Mouse (Mus musculus): ENCODE measurements around the gene Gtpbp1. TPM values are rescaled to one million over a fixed set of nuclear protein-coding genes. Genes with fewer than 3 reads are reported as not detected.

Gene Gtpbp1
- total RNA-seq, 4 experiments from 2014 or later, result 24.8 to 31.0 (median 29.0) TPM

DNA sequence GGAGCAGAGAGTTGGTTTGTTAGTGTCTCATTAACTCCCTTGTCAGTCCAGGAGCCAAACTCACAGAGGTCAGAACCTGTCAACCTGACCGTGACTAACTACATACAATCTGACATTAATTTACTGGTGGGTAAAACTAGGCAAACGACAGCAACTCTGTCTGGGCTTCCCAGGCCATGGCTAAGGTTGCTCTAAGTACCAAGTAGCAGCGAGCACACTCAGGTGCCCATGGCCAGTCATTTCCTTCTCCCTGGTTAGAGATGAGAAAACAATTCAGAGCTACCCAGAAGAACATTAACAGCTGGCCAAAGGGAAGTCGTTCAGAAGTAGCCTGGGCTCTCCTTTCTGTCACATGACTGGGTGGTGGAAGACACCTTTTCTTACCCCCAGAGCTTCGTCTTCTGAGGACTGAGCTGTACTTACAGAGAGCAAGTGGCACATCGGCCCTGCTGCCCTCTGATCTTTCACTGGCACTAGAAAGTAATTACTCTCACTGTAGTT lies 5.5 kb upstream of the Gtpbp1 start:
- no peak for DNase-seq (ENCODE audit: low spot score)

DNA sequence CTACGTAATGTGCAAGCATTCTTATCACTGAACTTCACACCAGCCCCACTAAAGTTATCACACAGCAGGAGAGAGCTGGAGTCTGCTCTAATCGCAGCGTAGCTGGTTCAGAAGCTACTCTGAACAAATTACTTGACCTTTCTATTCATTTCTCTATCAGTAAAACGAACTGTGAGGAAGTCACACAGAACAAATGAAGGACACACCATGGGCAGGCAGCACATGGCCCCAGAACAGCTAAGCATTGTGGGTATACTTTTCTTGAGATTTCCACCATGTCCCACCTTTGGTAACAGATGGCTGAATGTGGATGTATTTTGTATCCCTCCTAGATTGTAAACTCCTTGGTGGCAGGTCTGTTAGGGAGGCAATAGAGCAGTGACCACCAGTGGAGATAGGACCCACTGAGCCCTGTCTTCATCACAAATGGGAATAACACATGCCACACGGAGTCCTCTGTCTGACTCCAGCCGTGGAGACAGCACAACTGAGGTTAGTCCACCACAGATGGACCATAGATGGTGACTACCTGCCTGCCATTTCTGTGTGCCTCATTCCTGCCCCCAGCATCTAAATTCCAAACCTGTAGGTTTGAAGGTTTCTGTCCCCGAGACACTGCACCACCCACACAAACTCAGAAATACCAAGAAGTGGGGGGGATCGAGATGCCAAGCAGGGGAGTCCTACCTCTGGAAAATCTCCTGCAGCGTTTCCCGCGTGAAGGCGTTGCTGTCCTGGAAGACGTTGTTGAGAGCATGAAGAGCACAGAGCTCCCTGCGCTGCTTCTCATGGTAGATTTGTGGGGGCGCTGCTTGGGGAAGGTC lies 4.4 kb upstream of the Gtpbp1 start:
- no peak for DNase-seq (ENCODE audit: low spot score)

DNA sequence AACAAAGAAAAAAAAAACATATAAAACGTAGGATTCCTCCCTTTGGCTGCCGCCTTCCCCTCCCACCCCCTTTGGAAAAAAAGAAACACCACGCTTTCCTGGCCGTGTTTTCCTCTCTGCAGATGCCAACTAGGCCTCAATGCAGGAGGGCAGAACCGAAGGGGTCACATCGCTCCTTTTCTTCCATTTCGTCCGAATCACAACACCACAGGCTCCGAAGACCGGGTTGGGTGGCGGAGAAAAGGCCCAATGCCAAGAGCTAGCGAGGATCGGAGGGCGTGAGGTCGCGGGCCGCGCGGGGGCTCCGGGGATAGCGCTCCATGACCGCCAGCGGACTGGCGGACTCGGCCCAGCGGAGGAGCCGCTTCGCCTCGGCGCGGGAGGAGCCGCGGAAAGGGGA lies 3.5 kb upstream of the Gtpbp1 start:
- DNase-seq (ENCODE audit: low spot score), result no peak

DNA sequence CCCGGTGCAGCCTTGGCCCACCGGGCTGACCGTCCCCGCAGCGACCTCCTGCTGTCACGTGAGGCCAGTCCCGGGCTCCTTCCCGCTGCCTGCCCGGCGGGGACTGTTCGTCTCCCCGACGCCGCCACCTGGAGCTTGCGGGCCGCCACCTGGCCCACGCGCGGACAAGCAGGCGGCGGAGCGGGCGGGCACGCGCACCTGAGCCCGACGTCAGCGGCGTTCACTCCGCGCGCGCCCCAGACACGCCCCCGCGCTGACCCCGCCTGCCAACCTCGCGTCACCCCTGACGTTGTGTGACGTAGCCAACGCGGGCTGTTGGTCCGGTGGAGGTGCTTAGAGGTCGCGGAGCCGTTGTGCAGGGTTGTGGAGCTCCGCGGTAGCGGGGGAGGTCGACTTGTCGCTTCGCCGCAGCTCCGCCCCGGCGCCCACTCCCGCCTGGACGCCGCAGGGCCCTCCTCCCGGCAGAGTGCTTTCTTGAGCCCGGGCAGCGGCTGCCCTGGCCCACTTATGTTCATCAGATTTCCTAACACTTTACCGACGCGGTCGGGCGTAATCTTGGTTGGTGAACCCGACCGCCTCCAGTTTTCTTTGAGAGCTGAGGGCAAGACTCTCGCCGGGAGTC lies 2.9 kb upstream of the Gtpbp1 start, which contains the start of gene Josd1:
TSS of gene Josd1 (minus strand) at position 274 of the 622 bp plus-strand sequence.
- DNase-seq (ENCODE audit: low spot score), result peak; percentile 97

DNA sequence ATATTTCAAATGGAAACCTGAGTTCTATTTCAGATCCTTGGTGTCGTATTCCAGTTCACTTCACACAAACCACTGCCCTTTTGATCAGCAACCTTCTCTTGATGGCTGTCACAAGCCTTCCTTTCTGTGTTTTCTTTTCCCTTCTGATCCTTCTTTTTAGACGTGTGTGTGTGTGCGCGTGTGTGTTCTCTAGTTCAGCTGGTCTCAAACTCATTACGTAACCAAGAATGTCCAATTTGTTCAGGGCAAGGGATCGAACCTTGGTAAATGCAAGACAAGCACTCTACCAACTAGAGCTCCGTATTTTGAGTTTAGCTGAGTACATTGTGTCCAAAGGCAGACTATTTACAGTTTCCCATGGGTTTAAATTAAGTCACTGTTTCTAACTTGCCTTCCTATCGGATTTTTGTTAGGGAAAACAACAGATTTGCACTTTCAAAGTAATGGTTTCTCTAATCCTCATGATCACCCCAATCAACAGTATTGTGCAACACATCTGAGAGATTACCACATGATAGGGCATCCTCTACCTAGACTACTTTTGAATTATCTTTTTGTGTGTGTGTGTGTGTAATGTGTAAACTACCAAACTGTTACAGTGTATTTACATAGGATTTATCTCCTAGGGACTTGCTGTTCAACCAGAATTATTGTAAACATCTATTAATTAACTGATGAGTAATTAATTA lies 2.2 kb upstream of the Gtpbp1 start:
- no peak for DNase-seq (ENCODE audit: low spot score)

DNA sequence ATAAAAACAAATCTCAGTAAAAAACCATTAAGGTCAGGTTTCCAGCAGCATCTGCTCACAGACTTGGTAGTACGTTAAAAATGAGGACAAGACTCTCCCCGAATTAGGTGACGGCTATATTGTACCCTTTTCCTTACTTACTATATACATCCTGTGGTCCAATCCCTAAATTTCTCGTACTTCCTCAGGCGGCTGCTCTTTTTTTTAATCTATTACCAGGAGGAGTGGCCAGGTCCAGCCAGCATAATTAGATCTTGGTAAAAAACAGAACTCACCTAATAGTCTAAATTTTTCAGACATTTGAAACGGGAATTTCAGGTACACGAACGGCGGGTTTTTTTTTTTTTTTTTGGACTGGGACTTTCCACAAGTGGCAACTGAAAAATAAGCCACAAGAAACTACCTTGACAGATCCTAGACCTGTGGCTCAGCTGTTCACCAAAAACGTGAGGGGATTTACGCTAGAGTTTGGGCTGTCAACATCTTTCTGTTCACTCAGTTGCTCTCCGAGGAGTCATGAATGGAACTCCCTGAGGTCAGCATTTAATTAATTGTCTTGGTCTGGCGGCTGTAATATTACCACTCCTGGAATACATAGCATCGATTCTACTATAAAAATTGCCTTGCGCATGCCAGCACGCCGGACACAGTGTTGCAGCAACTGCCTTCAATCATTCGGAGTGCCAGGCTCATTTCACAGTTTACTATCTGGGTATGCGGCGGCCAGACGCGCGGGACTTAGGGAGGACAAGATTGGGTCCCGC lies 801 bp upstream of the Gtpbp1 start:
- DNase-seq (ENCODE audit: low spot score), result no peak

DNA sequence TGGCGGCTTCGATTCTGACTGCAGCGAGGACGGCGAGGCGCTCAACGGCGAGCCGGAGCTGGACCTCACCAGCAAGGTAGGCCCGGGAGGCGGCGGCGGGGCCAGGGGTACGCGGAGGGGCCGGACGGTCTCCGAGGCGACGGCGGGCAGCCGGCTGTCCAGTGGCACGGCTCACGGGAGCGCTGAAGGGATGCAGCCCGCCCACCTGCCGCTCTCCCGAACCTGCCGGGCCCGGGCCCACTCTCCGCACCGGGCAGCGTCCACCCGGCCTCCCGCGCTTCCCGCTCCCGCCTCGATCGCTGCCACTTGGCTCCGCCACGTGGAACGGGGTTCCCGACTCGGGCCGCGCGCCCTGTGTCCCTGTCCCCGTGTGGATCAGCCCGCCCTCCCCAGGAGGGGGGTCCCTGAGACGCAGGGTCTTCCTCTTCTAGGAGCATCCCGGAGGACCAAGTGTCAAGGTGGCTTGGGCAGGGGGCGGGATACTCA lies 421 bp downstream of the Gtpbp1 start:
- no peak for DNase-seq (ENCODE audit: low spot score)

DNA sequence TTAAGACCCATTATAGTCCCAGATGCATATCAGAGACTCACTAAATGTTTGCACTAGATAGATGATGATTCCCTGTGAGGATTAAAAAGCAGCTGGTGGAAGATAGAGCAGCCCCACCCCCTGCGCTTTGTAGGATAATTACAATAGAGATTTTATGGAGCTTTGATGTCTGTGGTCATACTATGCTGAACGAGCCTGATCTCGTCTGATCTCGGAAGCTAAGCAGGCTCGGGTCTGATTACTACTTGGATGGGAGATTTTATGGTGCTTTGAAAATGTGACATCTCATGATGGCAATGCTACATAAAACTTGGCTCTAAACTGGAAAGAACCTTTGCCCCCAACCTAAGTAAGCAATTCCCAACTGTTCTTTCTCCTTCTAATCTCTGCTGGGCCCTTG lies 1.7 kb downstream of the Gtpbp1 start:
- DNase-seq (ENCODE audit: low spot score), result no peak

DNA sequence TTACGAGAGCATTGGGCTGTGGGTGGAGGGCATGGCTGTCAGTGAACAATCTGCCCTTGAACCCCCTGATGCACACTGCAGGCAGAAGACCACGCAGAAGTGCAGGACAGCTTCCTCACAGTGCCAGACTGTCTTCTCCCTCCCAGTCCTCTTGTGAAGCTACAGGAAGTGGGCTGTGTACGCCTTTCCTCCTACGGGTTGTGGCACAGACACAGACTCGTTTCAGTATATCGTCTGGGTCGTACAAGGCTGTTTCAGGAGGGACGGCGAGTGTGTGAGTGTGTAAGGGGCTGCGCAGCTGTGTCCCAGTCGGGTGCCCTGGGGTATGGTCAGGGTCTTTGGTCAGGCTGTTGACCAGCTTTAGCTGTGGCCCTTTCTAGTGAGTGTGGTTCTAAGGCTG lies 3.1 kb downstream of the Gtpbp1 start:
- DNase-seq (ENCODE audit: low spot score), result no peak

DNA sequence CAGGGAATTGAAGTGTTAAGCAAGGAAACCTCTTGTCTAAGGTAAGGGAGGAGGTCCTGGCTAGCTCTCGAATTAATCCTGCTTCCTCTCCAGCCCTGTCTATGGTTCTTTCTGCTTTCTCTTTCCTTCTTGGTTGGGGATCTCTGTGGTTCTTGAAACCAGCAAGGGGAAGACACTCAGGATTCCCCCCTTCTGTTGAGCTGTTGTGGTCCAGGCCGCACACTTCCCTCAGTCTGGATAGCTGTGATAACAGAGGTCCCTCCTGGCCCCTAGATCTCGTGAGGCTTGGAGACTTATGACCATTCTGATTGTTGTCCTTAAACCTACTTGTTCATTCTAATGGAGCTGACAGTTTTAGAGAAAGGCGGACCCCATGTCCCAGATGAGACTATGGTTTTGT lies 3.9 kb downstream of the Gtpbp1 start:
- no peak for DNase-seq (ENCODE audit: low spot score)

DNA sequence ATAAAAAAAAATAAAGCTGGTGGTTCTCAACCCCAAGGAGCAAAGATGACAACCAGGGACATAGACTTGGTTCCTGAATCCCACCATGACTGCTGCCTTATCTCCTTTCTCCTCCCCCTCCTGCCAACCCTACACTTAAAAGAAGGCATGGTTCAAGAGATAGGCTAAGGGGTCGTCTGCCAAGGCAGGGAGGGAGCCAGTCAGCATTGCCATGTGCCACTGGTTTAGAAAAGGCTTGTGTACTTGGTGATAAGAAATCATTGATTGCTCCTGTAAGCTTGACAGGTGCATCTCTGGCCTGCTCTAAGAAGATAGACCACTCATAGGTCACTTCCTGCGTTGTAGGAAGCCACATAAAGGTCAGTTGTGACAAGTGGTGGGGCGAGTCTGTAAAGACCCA lies 4.9 kb downstream of the Gtpbp1 start:
- DNase-seq (ENCODE audit: low spot score), result no peak

DNA sequence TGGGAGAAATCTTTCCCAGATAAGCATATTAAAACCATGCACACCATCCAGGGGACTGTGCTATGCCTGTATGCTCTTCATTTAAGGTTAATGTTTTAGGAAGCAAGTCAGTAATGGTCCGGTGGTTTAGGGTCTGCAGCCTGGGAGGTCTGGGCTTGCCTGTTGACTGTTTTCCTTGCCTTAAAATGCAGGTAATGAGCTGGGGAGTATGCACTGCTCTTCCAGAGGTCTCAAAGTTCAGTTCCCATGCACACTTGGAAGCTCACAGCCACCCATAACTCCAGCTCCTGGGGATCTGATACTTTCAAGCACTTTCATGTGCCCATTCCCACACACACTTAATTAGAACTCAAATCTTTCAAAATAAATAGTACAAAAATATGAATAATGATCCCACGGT lies 5.9 kb downstream of the Gtpbp1 start:
- no peak for DNase-seq (ENCODE audit: low spot score)

DNA sequence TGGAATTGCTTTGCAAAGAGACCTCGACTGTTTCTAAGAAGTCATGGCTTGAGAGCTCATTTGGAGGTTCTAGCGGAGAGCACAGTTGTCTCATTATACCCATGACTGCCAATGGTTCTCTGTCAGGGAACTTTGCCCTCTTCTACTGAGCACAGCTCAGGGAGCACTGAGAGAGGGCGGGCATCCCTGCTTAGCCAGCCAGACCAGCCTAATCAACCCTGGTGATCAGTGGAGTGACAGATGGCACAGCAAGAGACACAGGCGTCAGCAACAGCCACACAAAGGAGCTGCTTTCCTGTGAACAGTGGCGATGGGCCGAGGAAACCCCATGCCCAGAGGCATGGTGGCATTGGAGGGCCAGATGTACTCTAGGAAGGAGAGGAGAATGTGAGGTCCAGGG lies 6.4 kb downstream of the Gtpbp1 start:
- no peak for DNase-seq (ENCODE audit: low spot score)

DNA sequence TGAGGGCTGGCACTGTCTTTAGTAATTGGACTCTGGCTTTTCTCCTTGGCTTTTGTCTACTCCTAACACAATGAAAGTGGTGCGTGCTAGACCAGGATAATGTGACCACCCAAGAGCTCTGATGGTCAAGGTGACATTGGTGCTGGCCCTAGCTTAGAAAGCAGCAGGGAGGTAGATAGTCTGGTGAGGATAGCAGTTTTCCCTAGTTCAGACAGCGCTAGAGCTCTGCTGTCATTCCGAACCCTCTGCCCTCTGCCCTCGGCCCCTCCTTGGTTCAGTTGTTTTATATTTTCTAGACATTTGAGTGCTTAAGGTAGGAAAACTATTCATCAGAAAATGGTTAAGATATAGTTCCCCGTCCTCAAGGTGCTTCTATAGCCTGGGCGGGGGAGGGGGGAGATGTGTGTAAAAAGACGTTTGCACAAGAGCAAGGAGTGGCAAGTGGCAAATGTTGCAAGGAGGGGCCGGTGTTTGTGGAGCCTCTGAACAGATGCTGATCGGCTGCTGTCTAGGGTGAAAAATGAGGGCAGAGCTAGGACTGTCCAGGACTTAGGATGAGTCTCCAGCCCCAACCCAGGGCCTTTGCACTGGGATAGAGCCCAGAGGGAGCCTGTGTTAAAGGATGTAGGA lies 7.0 kb downstream of the Gtpbp1 start:
- DNase-seq (ENCODE audit: low spot score), result no peak

DNA sequence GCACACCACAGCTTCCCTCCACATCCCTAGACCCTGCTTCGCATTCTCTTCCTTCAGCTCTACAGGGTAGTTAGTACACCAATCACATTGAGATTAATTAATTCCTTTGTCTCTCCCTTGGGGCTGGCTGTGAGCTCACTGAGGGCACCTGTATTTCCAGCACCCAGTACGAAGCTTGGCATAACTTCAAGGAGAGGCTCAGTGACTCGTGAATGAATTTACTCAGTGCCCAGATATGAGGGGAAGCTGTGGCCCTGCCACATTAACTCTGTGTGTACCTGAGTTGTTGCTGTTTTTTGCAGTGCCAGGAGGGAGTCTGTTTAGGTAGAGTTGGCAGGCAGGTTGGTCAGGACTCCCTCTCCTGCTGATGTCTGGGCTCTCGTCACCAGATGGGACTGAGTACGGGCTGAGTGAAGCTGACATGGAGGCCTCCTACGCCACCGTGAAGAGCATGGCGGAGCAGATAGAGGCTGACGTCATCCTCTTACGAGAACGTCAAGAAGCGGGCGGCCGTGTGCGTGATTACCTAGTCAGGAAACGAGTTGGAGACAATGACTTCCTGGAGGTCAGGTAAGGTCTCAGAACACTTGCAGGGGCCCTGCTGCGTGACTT lies 16.1 kb downstream of the Gtpbp1 start:
- DNase-seq (ENCODE audit: low spot score), result no peak

DNA sequence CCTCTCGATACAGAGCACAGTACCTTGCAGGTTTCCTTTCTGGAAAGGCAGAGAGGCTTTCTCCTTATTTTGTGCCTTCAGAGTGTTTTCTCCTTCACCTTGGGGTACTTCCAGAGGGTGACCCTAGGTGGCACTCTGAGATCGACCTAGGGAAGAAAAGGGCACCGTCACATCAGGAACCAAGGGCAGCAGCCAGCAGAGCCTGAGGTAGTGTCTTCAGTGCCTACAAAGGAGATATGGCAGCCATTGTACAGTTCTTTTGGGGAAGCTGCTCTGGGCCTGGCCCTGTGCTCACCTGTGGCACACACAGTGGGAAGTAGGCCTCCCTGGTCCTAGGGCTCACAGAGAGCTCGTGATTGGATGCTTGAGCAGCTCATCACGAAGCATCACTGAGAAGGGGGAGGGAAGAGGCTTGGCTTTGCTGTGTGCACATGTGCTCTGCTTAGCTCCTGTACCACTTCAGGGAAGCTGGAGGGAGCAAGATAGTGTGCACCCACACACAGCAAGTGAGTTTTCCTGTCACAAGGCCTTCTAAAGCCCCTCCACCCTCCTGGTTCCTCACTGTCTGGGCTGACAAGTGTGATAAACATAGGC lies 17.7 kb downstream of the Gtpbp1 start:
- DNase-seq (ENCODE audit: low spot score), result no peak

DNA sequence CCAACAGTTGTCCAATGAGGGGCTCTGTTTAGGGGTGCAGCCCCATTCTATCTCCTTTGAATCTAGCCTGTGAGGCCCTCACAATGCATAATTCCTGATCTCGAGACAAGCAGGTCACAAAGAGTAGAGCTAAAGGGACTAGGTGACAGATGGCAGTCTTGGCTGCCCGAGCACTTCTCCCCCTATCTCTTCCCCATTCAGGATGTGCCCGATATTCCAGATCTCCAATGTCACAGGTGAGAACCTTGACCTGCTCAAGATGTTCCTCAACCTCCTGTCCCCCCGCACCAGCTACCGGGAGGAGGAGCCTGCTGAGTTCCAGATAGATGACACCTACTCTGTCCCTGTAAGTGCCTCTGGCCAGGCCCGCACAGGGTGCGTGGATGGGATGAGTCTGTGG lies 25.0 kb downstream of the Gtpbp1 start:
- no peak for DNase-seq (ENCODE audit: low spot score)

DNA sequence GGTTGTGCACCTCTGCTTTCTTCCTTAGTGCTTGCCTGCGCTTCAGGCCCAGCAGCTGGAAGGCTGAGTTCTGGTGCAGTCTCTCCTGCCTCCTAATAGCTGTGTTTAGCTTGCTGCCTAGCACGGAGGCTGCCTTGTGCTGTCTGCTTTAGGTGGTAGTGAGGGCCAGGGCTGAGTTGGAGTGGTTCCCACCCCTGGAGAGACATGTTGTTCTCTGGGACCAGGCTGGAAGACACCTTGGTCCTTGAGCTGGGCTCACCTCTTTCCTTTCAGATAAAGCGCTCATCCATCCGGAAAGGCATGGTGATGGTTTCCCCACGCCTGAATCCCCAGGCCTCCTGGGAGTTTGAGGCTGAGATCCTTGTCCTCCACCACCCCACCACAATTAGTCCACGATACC lies 26.1 kb downstream of the Gtpbp1 start:
- DNase-seq (ENCODE audit: low spot score), result no peak

DNA sequence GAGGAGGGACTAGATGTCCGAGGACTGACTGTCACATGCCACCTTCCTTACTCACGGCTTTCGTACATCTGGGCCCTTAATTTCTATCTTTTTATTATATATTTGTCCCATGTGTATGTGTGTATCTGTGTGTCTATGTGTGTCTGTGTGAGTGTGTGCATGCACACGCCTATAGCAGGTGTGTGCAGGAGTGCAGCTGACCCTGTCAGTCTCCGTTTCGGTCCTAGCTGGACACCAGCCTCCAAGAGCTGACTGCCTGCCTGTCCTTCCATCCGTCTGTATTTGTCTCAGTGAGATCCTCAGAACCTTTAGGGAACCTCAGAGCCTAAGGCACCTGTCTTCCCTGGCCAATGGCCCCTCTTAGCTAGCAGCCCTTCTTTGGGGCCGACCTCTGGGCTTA lies 29.6 kb downstream of the Gtpbp1 start:
- DNase-seq (ENCODE audit: low spot score), result no peak

DNA sequence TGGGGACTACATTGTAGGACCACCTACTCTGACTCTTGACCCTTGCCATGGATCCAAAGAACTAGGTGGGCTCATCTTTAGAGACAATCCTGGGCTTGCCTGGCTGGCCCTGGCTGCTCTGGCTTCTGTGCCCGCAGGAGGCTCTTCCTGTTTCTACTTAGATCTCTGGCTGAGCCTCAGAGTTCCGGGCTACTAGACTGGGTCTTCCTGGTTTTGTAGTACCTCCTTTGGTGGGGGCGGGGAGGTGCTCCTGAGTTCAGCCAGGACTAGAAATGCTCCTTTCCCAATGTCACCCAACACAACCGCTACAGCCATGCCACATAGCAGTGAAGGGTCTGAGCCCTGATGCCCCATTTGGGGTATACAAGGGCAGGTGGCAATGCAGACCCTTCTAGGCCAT lies 30.2 kb downstream of the Gtpbp1 start:
- no peak for DNase-seq (ENCODE audit: low spot score)

Data from heart, adult 8-10 months (tissue).